Mouse (Mus musculus): ENCODE results near the gene Ssb. TPM values are rescaled to one million over a fixed set of nuclear protein-coding genes. Genes with fewer than 3 reads are reported as not detected.

Ssb gene
- polyA plus RNA-seq, 1 experiment from 2014 or later = 203 TPM

DNA sequence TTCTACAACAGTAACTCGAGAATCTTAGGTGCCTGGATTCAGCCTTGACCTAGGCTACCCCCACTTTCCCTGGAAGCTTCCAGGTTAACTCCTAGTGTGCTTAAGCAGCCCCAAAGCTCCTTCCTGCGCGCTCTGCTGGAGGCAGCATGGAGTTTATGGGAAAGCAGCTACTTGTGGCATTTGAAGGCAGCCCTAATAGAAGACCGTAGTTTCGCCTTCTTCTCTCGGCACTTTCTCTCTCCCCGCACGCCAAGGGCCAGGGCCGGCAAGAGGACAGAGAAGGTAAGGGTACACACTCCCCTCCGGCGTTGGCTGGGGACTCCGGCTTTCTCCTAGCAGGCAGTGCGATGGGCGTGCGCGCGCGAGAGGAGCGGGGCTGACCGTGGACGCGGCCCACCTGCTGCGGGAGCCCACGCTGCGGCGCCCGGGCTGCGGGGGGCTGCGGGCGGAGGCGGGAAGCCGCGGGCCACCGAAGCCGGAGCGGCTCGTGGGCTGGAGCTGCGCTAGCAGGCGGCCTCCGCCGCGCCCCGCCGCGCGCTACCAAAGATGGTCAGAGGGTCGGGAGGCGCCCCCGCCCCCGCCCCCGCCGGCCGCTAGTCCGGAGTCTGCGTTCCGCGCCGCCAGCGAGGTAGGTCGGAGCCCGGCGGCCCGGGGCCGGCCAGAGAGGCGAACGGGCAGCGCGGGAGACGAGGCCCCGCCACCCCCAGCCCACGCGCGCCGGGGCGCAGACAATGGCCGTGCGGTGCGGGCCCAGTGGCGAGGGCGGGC is 38.8 kb upstream of the Ssb start:
- peak; percentile 51 for TF ChIP-seq CTCF (IDR thresholded peaks at IDR 0.05; ENCODE audit: low read depth)
- TF ChIP-seq EP300 (optimal IDR thresholded peaks at IDR 0.05) = no peak
- Histone ChIP-seq H3K4me2 (replicated peaks; ENCODE audit: low read depth) (peak overlapping the region; percentile 90), H3K9ac (ENCODE audit: low read length) (peak overlapping the region; percentile 90), H3K36me3 (ENCODE audit: control insufficient read depth, insufficient read depth, low read length) (no peaks in the 10 kb centered on the region), H3K4me3 (ENCODE audit: low read depth, low read length) (peak overlapping the region; percentile 82), H3K9me3 (ENCODE audit: control insufficient read depth, low read length) (no peaks in the 10 kb centered on the region), H3K27ac (replicated peaks) (peak overlapping the region; percentile 95), H3K27me3 (ENCODE audit: control insufficient read depth, insufficient read depth, low read length) (no peaks in the 10 kb centered on the region), H3K4me1 (replicated peaks; ENCODE audit: control insufficient read depth, insufficient read depth) (no peaks in the 10 kb centered on the region; the same call in 1 of the 2 replicates)
- DNase-seq (ENCODE audit: low spot score) (peak; percentile 53), ATAC-seq (ENCODE audit: low FRiP score, low TSS enrichment) (peak; percentile 74)
- under 1% methylated on average over 63 of the region's 80 CpGs for WGBS

GRCm38 (mm10) chr2:69823129-69823677 is 38.2 kb upstream of the Ssb start:
- DNase-seq (ENCODE audit: low spot score) = peak; percentile 53
- H3K36me3 ChIP-seq (ENCODE audit: control insufficient read depth, insufficient read depth, low read length) = no peaks in the 10 kb centered on the region
- no peaks in the 10 kb centered on the region for H3K9me3 ChIP-seq (ENCODE audit: control insufficient read depth, low read length)
- H3K27me3 ChIP-seq (ENCODE audit: control insufficient read depth, insufficient read depth, low read length) = no peaks in the 10 kb centered on the region
- peak overlapping the region; percentile 90 for H3K9ac ChIP-seq (ENCODE audit: low read length)
- H3K4me1 ChIP-seq (replicated peaks; ENCODE audit: control insufficient read depth, insufficient read depth) = no peaks in the 10 kb centered on the region; the same call in 1 of the 2 replicates
- peak; percentile 79 for ATAC-seq (ENCODE audit: low FRiP score, low TSS enrichment)
- peak overlapping the region; percentile 82 for H3K4me3 ChIP-seq (ENCODE audit: low read depth, low read length)
- H3K4me2 ChIP-seq (replicated peaks; ENCODE audit: low read depth) = peak overlapping the region; percentile 90
- TF ChIP-seq EP300 (optimal IDR thresholded peaks at IDR 0.05) (no peak), CTCF (IDR thresholded peaks at IDR 0.05; ENCODE audit: low read depth) (no peak)
- WGBS = 1% methylated on average over 45 of the region's 45 CpGs
- H3K27ac ChIP-seq (replicated peaks) = peak overlapping the region; percentile 95

GRCm38 (mm10) chr2:69825898-69826297 is 35.5 kb upstream of the Ssb start:
- TF ChIP-seq CTCF (IDR thresholded peaks at IDR 0.05; ENCODE audit: low read depth) (no peak), EP300 (optimal IDR thresholded peaks at IDR 0.05) (no peak)
- Histone ChIP-seq H3K9me3 (ENCODE audit: control insufficient read depth, low read length) (no peaks in the 10 kb centered on the region), H3K4me2 (replicated peaks; ENCODE audit: low read depth) (no peak overlapping the region), H3K4me1 (replicated peaks; ENCODE audit: control insufficient read depth, insufficient read depth) (no peaks in the 10 kb centered on the region; the same call in 1 of the 2 replicates), H3K36me3 (ENCODE audit: control insufficient read depth, insufficient read depth, low read length) (no peaks in the 10 kb centered on the region), H3K27ac (replicated peaks) (peak overlapping the region; percentile 61; the same call in 1 of the 2 replicates), H3K27me3 (ENCODE audit: control insufficient read depth, insufficient read depth, low read length) (no peaks in the 10 kb centered on the region), H3K9ac (ENCODE audit: low read length) (no peak overlapping the region), H3K4me3 (ENCODE audit: low read depth, low read length) (no peak overlapping the region)
- DNase-seq (ENCODE audit: low spot score) (no peak), ATAC-seq (ENCODE audit: low FRiP score, low TSS enrichment) (no peak)
- WGBS = 48% methylated on average over 10 of the region's 10 CpGs

GRCm38 (mm10) chr2:69826380-69826779 is 35.0 kb upstream of the Ssb start:
- H3K4me1 ChIP-seq (replicated peaks; ENCODE audit: control insufficient read depth, insufficient read depth) = no peaks in the 10 kb centered on the region; the same call in 1 of the 2 replicates
- H3K27me3 ChIP-seq (ENCODE audit: control insufficient read depth, insufficient read depth, low read length) = no peaks in the 10 kb centered on the region
- H3K4me2 ChIP-seq (replicated peaks; ENCODE audit: low read depth) = no peak overlapping the region
- 52% methylated on average over 2 of the region's 2 CpGs for WGBS
- ATAC-seq (ENCODE audit: low FRiP score, low TSS enrichment) (no peak), DNase-seq (ENCODE audit: low spot score) (no peak)
- TF ChIP-seq EP300 (optimal IDR thresholded peaks at IDR 0.05) (no peak), CTCF (IDR thresholded peaks at IDR 0.05; ENCODE audit: low read depth) (no peak)
- no peaks in the 10 kb centered on the region for H3K9me3 ChIP-seq (ENCODE audit: control insufficient read depth, low read length)
- no peak overlapping the region; the same call in 1 of the 2 replicates for H3K27ac ChIP-seq (replicated peaks)
- H3K4me3 ChIP-seq (ENCODE audit: low read depth, low read length) = no peak overlapping the region
- H3K36me3 ChIP-seq (ENCODE audit: control insufficient read depth, insufficient read depth, low read length) = no peaks in the 10 kb centered on the region
- no peak overlapping the region for H3K9ac ChIP-seq (ENCODE audit: low read length)

DNA sequence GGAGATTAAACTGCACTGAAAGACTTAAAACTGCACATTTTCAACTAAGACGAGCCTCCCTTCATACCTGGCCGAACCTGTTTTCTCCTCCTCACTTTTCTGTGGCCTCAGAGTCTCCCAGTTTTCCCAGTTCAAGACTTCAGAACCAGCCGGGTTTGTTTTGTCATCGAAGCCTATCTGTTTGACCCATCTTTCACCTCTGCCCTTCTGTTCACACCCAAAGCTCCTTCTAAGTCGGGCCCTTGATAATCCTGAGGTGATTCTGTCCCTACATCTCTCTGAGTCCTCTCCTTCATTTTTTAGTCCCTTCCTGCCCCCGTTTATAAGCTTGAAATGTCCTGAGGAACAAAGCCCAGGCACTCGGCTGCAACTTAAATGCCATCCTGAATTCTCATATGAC is 33.3 kb upstream of the Ssb start:
- no peak for TF ChIP-seq CTCF (IDR thresholded peaks at IDR 0.05; ENCODE audit: low read depth)
- TF ChIP-seq EP300 (optimal IDR thresholded peaks at IDR 0.05) = no peak
- H3K4me2 ChIP-seq (replicated peaks; ENCODE audit: low read depth) = no peak overlapping the region
- H3K4me3 ChIP-seq (ENCODE audit: low read depth, low read length) = no peak overlapping the region
- DNase-seq (ENCODE audit: low spot score) (no peak), ATAC-seq (ENCODE audit: low FRiP score, low TSS enrichment) (no peak)
- H3K27me3 ChIP-seq (ENCODE audit: control insufficient read depth, insufficient read depth, low read length) = no peaks in the 10 kb centered on the region
- no peak overlapping the region for H3K27ac ChIP-seq (replicated peaks)
- no peak overlapping the region for H3K9ac ChIP-seq (ENCODE audit: low read length)
- H3K9me3 ChIP-seq (ENCODE audit: control insufficient read depth, low read length) = no peaks in the 10 kb centered on the region
- H3K4me1 ChIP-seq (replicated peaks; ENCODE audit: control insufficient read depth, insufficient read depth) = no peaks in the 10 kb centered on the region; the same call in 1 of the 2 replicates
- H3K36me3 ChIP-seq (ENCODE audit: control insufficient read depth, insufficient read depth, low read length) = no peaks in the 10 kb centered on the region
- WGBS = 30% methylated on average over 7 of the region's 7 CpGs

- H3K4me2 ChIP-seq (replicated peaks; ENCODE audit: low read depth) = no peak overlapping the region
- H3K4me1 ChIP-seq (replicated peaks; ENCODE audit: control insufficient read depth, insufficient read depth) = no peaks in the 10 kb centered on the region
- 57% methylated on average over 2 of the region's 2 CpGs for WGBS
- no peak overlapping the region for H3K27ac ChIP-seq (replicated peaks)
- H3K9ac ChIP-seq (ENCODE audit: low read length) = no peak overlapping the region
- no peak overlapping the region for H3K4me3 ChIP-seq (ENCODE audit: low read depth, low read length)
- no peaks in the 10 kb centered on the region for H3K9me3 ChIP-seq (ENCODE audit: control insufficient read depth, low read length)
- no peak for DNase-seq (ENCODE audit: low spot score)
- TF ChIP-seq CTCF (IDR thresholded peaks at IDR 0.05; ENCODE audit: low read depth) = no peak
- peaks cover 6% of the 10 kb centered on the region; the same call in 1 of the 2 replicates for H3K36me3 ChIP-seq (ENCODE audit: control insufficient read depth, insufficient read depth, low read length)
- no peaks in the 10 kb centered on the region for H3K27me3 ChIP-seq (ENCODE audit: control insufficient read depth, insufficient read depth, low read length)
- no peak for ATAC-seq (ENCODE audit: low FRiP score, low TSS enrichment)
These were observed 31.7 kb upstream of the Ssb start for GRCm38 (mm10) chr2:69829680-69830079.
